Mouse (Mus musculus) cerebellum, postnatal 14 days (tissue): ENCODE results near the gene Cdc25b.

Experiments used
- DNase-seq, 2 experiments: peaks; one replicate each; pipeline ENCODE4 v3.0.0; 2021; ENCODE audit warnings: mixed read lengths in 2 of 2

The Cdc25b gene

GRCm38 (mm10) chr2:131160671-131161111, 26.1 kb upstream of the Cdc25b start:
- no peak for DNase-seq

GRCm38 (mm10) chr2:131163924-131164323, 22.8 kb upstream of the Cdc25b start:
- no peak for DNase-seq

GRCm38 (mm10) chr2:131166172-131166571, 20.6 kb upstream of the Cdc25b start:
- DNase-seq = no peak

GRCm38 (mm10) chr2:131167984-131168383, 18.8 kb upstream of the Cdc25b start:
- DNase-seq = no peak

GRCm38 (mm10) chr2:131168914-131169313, 17.8 kb upstream of the Cdc25b start:
- no peak for DNase-seq

- DNase-seq = no peak
Measured at GRCm38 (mm10) chr2:131170936-131171335, 15.8 kb upstream of the Cdc25b start.

GRCm38 (mm10) chr2:131171401-131172104, 15.2 kb upstream of the Cdc25b start:
- DNase-seq = peak; percentile 58 to 68

GRCm38 (mm10) chr2:131172322-131172721, 14.4 kb upstream of the Cdc25b start:
- no peak for DNase-seq

GRCm38 (mm10) chr2:131174700-131175099, 12.0 kb upstream of the Cdc25b start:
- DNase-seq = peak; percentile 55 to 78

GRCm38 (mm10) chr2:131175286-131175944, 11.3 kb upstream of the Cdc25b start:
- DNase-seq = no peak

GRCm38 (mm10) chr2:131175945-131176309, 10.8 kb upstream of the Cdc25b start:
- no peak for DNase-seq

- no peak for DNase-seq
Measured at GRCm38 (mm10) chr2:131176491-131176890, 10.3 kb upstream of the Cdc25b start.

- peak; percentile 33 to 37 for DNase-seq
Measured at GRCm38 (mm10) chr2:131177932-131178331, 8.8 kb upstream of the Cdc25b start.

GRCm38 (mm10) chr2:131178828-131179245, 7.9 kb upstream of the Cdc25b start:
- DNase-seq = peak; percentile 59 to 66

- peak; percentile 75 to 82 for DNase-seq
Measured at GRCm38 (mm10) chr2:131179246-131179886, 7.4 kb upstream of the Cdc25b start.

- peak; percentile 91 to 94 for DNase-seq
Measured at GRCm38 (mm10) chr2:131179990-131180587, 6.7 kb upstream of the Cdc25b start, which contains the start of gene Cenpb. TSS of gene Cenpb (minus strand) at chr2:131180067.

- DNase-seq = no peak
Measured at GRCm38 (mm10) chr2:131186343-131186742, 406 bp upstream of the Cdc25b start.

- no peak for DNase-seq
Measured at GRCm38 (mm10) chr2:131187602-131187922, 813 bp downstream of the Cdc25b start.

- DNase-seq = no peak
Measured at GRCm38 (mm10) chr2:131188311-131188710, 1.6 kb downstream of the Cdc25b start.

GRCm38 (mm10) chr2:131189521-131190309, 3.0 kb downstream of the Cdc25b start:
- DNase-seq = no peak

- DNase-seq = peak; percentile 25 to 29
Measured at GRCm38 (mm10) chr2:131190344-131191004, 3.7 kb downstream of the Cdc25b start.

GRCm38 (mm10) chr2:131191005-131191390, 4.2 kb downstream of the Cdc25b start:
- DNase-seq = no peak
